Mouse (Mus musculus): ENCODE data around the gene Utrn.

DNA sequence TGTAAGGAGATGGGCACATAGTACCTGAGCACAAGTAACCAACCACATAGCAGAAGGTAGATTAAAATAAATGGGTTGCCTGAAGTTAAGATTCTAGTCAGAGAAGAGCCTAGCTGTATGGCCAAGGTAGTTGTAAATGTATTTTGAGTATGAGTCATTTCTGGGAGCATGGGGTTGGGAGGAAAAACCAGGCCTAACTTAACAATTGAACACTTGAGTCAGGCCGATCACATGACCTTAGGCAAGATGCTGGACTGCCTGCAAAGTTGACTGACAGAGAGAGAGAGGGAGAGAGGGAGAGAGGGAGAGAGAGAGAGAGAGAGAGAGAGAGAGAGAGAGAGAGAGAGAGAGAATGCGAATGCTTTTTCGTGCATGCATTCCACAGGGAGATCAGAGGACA is 7.3 kb upstream of the Utrn start:
- no peak for TF ChIP-seq CTCF (IDR thresholded peaks at IDR 0.05; ENCODE audit: borderline replicate concordance, insufficient read depth, low read length)
- TF ChIP-seq POLR2A (IDR thresholded peaks at IDR 0.05; ENCODE audit: low read depth, low read length), result no peak
